Mouse (Mus musculus) heart, adult 2 months (tissue): ENCODE data around the gene Arxes2. TPM values are rescaled to one million over a fixed set of nuclear protein-coding genes. Genes with fewer than 3 reads are reported as not detected.
A peak's percentile ranks its signal among the peaks of the same experiment; 100 is the strongest.
"Not testable (repeated sequence)": the region's sequence is repeated elsewhere in the genome, so short reads cannot be mapped to it uniquely, and the experiment has no call there.

Source experiments
- DNase-seq, 2 experiments: peaks; one replicate each; pipeline ENCODE4 v3.0.0; 2021
- H3K27ac ChIP-seq: fragments of 200-600 bp; 2 replicates; pipeline ENCODE4 v1.8.1; 2022
- H3K27me3 ChIP-seq: fragments of 200-500 bp; 2 replicates; pipeline ENCODE4 v1.6.1; 2012; ENCODE audit warnings: mild to moderate bottlenecking, low read length, inconsistent platforms, mixed read lengths; ENCODE audit not compliant: control insufficient read depth, insufficient read depth
- H3K36me3 ChIP-seq: fragments of 200-500 bp; 2 replicates; pipeline ENCODE4 v1.6.1; 2012; ENCODE audit warnings: low read length, inconsistent platforms; ENCODE audit not compliant: control insufficient read depth, insufficient read depth
- H3K4me1 ChIP-seq: fragments of 200-500 bp; 2 replicates; pipeline ENCODE4 v1.6.1; 2011; ENCODE audit warnings: low read length; ENCODE audit not compliant: control insufficient read depth, insufficient read depth
- H3K4me3 ChIP-seq: fragments of 200-600 bp; 2 replicates; pipeline ENCODE4 v1.8.1; 2022
- H3K79me2 ChIP-seq: fragments of 200-500 bp; replicated peaks from 2 replicates; pipeline ENCODE4 v1.6.1; 2012; ENCODE audit warnings: mild to moderate bottlenecking, inconsistent platforms, low read length, moderate library complexity, mixed read lengths; ENCODE audit not compliant: control insufficient read depth, insufficient read depth
- H3K9ac ChIP-seq: fragments of 200-500 bp; 2 replicates; pipeline ENCODE4 v1.6.1; 2012; ENCODE audit warnings: low read depth, mild to moderate bottlenecking, control low read depth, inconsistent platforms, low read length, mixed read lengths
- CTCF ChIP-seq: fragments of 200-600 bp; IDR thresholded peaks from 2 replicates; pipeline ENCODE4 v1.8.1; 2022; ENCODE audit warnings: antibody characterized with exemption, mild to moderate bottlenecking, moderate library complexity
- EP300 ChIP-seq: fragments of 200-500 bp; IDR thresholded peaks from 2 replicates; pipeline ENCODE4 v1.6.1; 2011; ENCODE audit warnings: low read depth, low read length, control low read depth; ENCODE audit not compliant: insufficient read depth
- POLR2A ChIP-seq: fragments of 200-500 bp; IDR thresholded peaks from 2 replicates; pipeline ENCODE4 v1.6.1; 2011; ENCODE audit warnings: mild to moderate bottlenecking, low read depth, low read length, control low read depth; ENCODE audit not compliant: insufficient read depth
- WGBS: fragments of 180-500 bp; shearing (Covaris S2); methylation state at CpG from one replicate; pipeline ENCODE4 v1.1.7; 2018; 5-methylcytosine and 5-hydroxymethylcytosine counted together
- intact Hi-C: fragments of 180-260 bp; cut with DNase I; formaldehyde crosslinking; loops from one replicate; pipeline ENCODE4 v1.15.1; 2025
- polyA plus RNA-seq: library from polyadenylated mRNA; depleted of rRNA; stranded (reverse); fragments of >200 nt; gene quantifications from 2 replicates; pipeline ENCODE4 v1.2.3, GENCODE M21; 2012; rRNA removed
- total RNA-seq, 2 experiments: library from RNA; stranded (reverse); gene quantifications; 2 replicates each; pipeline ENCODE4 v1.2.3; 2021

Arxes2 gene
- total and polyA plus RNA-seq, 3 experiments, result 1.4 to 3.2 (median 1.6) TPM

DNA sequence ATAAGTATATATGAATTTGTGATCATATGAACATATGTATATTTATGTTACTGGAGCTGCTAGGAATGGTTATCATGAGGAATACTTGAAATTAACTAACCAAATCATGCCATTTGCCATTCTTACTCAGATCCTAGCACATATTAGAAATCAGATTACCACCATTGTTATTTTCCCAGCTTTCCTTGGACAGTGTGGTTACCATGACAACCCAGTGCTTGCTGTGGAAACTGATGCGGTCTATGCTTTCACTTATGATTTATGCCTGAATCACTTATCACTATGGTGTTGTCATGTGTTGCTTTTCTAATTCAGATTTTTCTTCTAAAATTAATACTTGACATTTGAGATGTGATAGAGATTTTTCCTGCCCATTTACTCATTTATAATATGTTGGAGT lies 36.7 kb downstream of the Arxes2 start:
- 63% methylated on average over 1 of the region's 1 CpGs for WGBS
- TF ChIP-seq POLR2A, result no peak
- TF ChIP-seq CTCF, result no peak
- no peak for TF ChIP-seq EP300
- DNase-seq, result no peak
- Histone ChIP-seq H3K79me2 (no peaks in the 10 kb centered on the region), H3K27ac (no peak overlapping the region), H3K36me3 (no peaks in the 10 kb centered on the region), H3K27me3 (no peaks in the 10 kb centered on the region), H3K9ac (no peak overlapping the region), H3K4me1 (no peaks in the 10 kb centered on the region), H3K4me3 (no peak overlapping the region)
- intact Hi-C loops, result no loop called here

DNA sequence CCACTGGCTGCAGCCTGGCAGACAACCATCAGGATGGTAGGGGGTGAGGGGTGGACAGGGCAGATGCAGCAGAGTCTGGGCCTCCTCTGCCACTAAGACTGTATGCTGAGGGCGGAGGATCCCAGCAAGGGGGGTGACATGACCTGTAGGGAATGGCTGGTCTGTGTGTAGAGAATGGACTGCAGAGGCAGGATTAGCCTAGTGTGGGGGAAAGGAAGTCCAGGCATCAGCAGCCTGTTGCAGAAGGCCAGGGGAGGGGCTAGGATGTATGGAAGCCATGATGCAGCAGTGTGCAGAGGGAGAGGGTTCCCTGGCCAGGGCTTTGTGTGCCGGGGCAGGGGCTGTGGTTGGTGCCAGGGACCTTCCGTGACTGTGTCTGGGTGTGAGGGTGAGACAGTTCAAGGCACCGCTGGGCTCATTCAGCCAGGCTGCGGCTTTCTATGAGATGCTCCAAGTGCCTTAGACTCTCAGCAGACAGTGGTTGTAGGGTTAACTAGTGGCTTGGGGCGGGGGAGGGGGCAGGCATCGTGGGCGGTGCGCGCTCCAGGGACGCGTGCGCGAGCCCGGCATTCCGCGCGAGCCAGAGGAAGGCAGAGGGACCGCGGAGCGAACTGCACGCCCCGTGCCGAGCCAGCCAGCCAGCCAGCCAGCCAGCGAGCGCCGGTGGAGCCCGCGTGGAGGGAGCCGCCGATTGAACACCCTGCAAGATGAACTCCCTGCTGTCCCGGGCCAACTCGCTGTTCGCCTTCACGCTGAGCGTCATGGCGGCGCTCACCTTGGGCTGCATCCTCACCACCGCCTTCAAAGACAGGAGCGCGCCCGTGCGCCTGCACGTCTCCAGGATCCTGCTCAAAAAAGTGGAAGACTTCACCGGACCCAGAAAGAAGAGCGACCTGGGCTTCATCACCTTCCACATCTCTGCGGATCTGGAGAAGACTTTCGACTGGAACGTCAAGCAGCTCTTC lies 39.5 kb downstream of the Arxes2 start, which contains the start of gene Arxes1:
Gene Arxes1, plus strand, starts transcription at position 569 of the 965 bp plus-strand sequence.
- 15% methylated on average over 15 of the region's 49 CpGs for WGBS
- DNase-seq, result peak in 1 of 2 experiments; percentile 19

GRCm38 (mm10) chrX:136043726-136044125 lies 50.1 kb downstream of the Arxes2 start:
- no peak for DNase-seq
- no peak overlapping the region for H3K27ac ChIP-seq
- no peak for TF ChIP-seq CTCF
- H3K4me1 ChIP-seq, result no peaks in the 10 kb centered on the region
- H3K9ac ChIP-seq, result no peak overlapping the region
- 76% methylated on average over 1 of the region's 1 CpGs for WGBS
- H3K27me3 ChIP-seq, result no peaks in the 10 kb centered on the region
- intact Hi-C loops, result no loop called here
- no peak overlapping the region for H3K4me3 ChIP-seq
- no peaks in the 10 kb centered on the region for H3K79me2 ChIP-seq
- H3K36me3 ChIP-seq, result no peaks in the 10 kb centered on the region

More for the DNA sequence above, 39.5 kb downstream of the Arxes2 start, which contains the start of gene Arxes1:
- H3K4me1 ChIP-seq, H3K27me3 ChIP-seq, intact Hi-C loops, H3K9ac ChIP-seq, H3K4me3 ChIP-seq, H3K79me2 ChIP-seq, H3K27ac ChIP-seq, H3K36me3 ChIP-seq: not testable (repeated sequence)

Other genes with a start within 250 kb of the Arxes2 start
- 10 to 100 TPM in 1 of 2 experiments, 1 to 10 TPM in 1; 9.0 to 16.2 TPM for gene Bhlhb9, start 196.2 kb upstream of the Arxes2 start, total RNA-seq
- 4.7 and 6.6 TPM in 2 replicates for gene Bhlhb9, start 196.2 kb upstream of the Arxes2 start, polyA plus RNA-seq
- 1 to 10 TPM; 1.2 to 3.5 TPM for gene Gprasp2, start 154.8 kb upstream of the Arxes2 start, total RNA-seq
- gene Gprasp2, start 154.8 kb upstream of the Arxes2 start, polyA plus RNA-seq, result 1.9 and 2.1 TPM in 2 replicates
- under 1 TPM in 1 of 2 experiments, not detected in 1; 0.16 TPM for gene Arxes1, start 39.5 kb downstream of the Arxes2 start, total RNA-seq
- gene Arxes1, start 39.5 kb downstream of the Arxes2 start, polyA plus RNA-seq, result 0.44 and 0.53 TPM in 2 replicates
- under 1 TPM in 1 of 2 experiments, not detected in 1; 0.27 TPM for gene Bex2, start 74.4 kb downstream of the Arxes2 start, total RNA-seq
- gene Bex2, start 74.4 kb downstream of the Arxes2 start, polyA plus RNA-seq, result 0.47 TPM in 1 of 2 replicates, not detected in the other
- not detected for gene Nxf3, start 91.4 kb downstream of the Arxes2 start, total RNA-seq
- gene Nxf3, start 91.4 kb downstream of the Arxes2 start, polyA plus RNA-seq, result 0.04 and 0.47 TPM in 2 replicates
- 1 to 10 TPM in 1 of 2 experiments, under 1 TPM in 1; 0.44 to 1.3 TPM for gene Bex4, start 145.2 kb downstream of the Arxes2 start, total RNA-seq
- 0.44 and 0.66 TPM in 2 replicates for gene Bex4, start 145.2 kb downstream of the Arxes2 start, polyA plus RNA-seq
- 10 to 100 TPM; 14.4 to 15.4 TPM for gene Tceal8, start 178.5 kb downstream of the Arxes2 start, total RNA-seq
- gene Tceal8, start 178.5 kb downstream of the Arxes2 start, polyA plus RNA-seq, result 7.8 and 15.1 TPM in 2 replicates
- under 1 TPM; 0.26 to 0.68 TPM for gene Tceal5, start 210.1 kb downstream of the Arxes2 start, total RNA-seq
- 0.14 TPM in 1 of 2 replicates, not detected in the other for gene Tceal5, start 210.1 kb downstream of the Arxes2 start, polyA plus RNA-seq
- gene Tceal7, start 221.0 kb downstream of the Arxes2 start, total RNA-seq, result under 1 TPM; 0.34 to 0.86 TPM
- 0.18 TPM in 1 of 2 replicates, not detected in the other for gene Tceal7, start 221.0 kb downstream of the Arxes2 start, polyA plus RNA-seq
- 1 to 10 TPM; 1.8 to 3.7 TPM for gene Bex1, start 221.7 kb downstream of the Arxes2 start, total RNA-seq
- 2.0 and 2.4 TPM in 2 replicates for gene Bex1, start 221.7 kb downstream of the Arxes2 start, polyA plus RNA-seq